Mouse (Mus musculus) layer of hippocampus, postnatal 14 days (tissue): ENCODE data around the gene Fryl. TPM values are rescaled to one million over a fixed set of nuclear protein-coding genes. Genes with fewer than 3 reads are reported as not detected.

Experiments used
- DNase-seq, 2 experiments: peaks; one replicate each; pipeline ENCODE4 v3.0.0; 2021 to 2022; ENCODE audit warnings: low spot score in 2 of 2, mixed read lengths in 1 of 2
- total RNA-seq, 2 experiments: library from RNA; stranded (reverse); gene quantifications; 2 replicates each; pipeline ENCODE4 v1.2.3; 2021

Fryl gene
- total RNA-seq, 2 experiments from 2014 or later: 68.4 to 72.2 TPM

- DNase-seq: no peak
Observed at GRCm38 (mm10) chr5:73119969-73120725, 136.3 kb downstream of the Fryl start.

GRCm38 (mm10) chr5:73119524-73119923, 136.9 kb downstream of the Fryl start:
- no peak for DNase-seq

DNA sequence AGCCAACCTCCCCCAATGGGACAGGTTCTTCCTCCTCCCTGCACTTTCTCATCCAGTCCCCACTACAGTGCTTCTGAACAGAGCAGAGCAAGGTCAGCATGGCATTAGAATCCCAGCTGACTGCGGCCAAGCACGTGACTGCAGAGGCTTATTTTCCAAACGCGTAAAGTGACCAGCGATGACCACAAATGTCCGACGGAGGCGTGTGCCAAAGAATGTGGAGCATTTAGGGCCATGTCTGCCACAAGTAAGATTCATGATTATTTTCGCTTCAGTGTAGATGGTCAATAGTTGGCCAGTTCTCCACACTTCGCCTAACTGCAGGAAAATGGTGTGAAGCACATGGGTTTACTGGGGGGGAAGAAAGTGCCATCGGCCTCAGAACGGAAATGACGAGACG, 137.6 kb downstream of the Fryl start:
- DNase-seq: no peak

DNA sequence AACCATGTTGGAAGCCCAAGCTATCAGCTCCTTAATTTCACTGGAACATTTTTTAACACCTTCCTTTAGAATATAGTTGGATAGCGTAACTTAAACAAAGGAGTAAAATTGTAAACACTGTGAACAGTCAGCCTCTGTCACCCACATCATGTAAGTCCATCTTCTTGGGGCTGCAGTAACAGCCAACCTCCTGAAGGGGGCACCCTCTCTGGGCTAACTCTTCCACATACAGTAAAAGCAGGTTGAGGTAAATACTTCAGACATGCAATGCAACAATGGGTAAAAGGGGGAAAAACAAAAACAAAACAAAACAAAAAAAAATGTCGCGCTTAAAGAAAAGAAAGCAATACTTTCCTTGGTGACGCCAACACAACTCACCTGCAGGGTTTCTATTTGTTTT, 141.5 kb downstream of the Fryl start:
- DNase-seq: no peak

- DNase-seq: no peak
Observed at GRCm38 (mm10) chr5:73112331-73112730, 144.1 kb downstream of the Fryl start.

DNA sequence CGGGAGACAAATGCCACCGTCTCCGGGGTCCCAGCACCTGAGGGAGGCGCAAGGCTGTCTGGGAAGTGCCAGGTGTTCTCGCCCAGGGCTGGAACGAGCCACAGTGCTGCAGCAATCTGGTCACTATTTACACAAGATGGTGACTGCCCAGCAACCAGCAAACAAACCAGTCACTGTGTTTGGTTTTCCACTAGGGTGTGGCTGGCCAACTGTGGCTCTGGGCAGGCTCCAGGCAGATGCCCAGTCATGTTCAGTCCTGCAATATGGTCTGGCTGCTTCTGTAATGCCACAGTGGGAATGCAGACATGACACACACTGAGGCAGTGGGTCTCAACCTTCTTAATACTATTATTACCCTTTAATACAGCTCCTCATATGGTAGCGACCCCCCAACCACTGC, 152.8 kb downstream of the Fryl start:
- no peak for DNase-seq

DNA sequence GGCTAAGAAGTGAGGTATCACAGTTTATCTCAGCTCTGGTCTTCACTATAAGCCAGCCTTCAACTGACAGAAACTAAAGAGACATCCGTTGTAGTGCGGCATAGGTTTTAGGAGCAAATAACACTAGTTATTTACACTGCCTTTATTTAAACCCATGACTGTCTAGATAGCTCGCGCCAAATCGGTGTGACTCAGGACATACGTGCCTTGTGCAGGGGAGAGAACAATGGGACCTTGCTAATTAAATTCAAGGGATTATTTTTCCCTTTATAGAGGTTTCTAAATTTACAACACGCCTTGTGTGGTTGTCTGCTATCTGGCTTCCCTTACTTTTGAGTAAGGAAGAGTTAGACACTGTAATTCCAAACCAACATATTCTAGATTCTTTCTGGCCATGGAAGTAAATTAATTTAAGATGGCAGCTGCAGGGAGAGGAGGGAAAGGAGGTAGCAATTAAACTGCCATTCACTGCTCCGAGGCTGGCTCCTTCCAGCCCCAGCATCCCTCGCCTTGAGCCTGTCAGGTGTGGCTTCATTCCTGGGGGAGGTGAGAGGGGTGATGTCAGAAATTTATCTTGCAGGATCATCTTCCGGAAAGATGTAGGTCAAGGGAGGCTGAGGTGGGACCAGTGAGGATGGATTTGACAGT, 154.0 kb downstream of the Fryl start:
- no peak for DNase-seq

GRCm38 (mm10) chr5:73092236-73092635, 164.2 kb downstream of the Fryl start:
- no peak for DNase-seq

DNA sequence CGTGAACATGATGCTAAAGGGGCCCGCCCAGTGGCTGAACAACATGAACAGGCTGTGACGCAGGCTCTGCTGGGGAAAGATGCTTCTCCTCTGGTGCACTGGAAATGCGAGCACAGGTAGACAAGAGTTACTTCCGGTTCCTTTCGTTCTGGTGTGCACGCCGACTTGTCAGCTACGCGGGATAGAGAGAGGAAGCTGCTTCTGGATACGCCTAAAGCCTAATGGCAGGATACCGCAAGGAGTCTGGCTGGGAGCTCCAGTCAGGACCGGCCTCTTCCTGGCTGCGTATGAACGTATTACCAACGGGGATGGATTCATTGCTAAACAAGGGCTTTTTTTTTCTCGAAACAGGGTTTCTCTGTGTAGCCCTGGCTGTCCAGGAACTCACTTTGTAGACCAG, 167.3 kb downstream of the Fryl start:
- no peak for DNase-seq

GRCm38 (mm10) chr5:73081496-73081895, 174.9 kb downstream of the Fryl start:
- no peak for DNase-seq

DNA sequence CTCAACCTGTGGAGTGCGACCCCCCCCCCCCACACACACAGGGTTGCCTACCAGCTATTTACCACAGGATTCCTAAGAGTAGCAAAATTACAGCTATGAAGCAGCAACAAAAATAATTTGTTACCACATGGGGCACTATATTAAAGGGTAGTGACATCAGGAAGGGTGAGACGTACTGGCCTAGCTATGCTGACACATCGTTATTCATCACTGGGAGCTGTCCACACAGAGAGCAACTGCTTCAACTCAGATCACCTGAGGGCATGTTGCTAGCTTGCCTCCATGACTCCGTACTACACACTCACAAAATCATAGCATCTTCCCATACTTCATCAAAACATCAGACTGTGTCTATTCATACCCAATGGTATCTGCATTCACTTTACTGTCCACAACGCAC, 176.6 kb downstream of the Fryl start:
- DNase-seq: no peak

DNA sequence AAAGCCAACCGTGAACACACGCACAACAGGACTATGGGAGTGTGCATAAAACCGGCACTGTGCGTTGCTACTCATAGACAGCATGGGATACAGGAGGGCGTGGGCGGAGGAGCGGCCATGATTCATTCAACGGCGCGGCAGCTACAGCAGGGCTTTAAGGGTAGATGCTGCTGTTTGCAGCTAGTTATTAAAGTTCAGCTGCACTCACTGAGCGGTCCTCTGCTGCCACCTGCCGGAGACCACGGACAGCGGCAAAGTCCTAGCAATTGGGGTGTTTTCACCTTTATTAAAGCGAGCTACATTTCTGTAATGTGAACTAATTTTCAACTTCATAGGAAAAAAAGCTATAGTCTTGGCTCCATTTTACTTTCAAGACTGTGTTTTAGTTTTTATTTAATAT, 185.1 kb downstream of the Fryl start:
- peak; percentile 71 to 84 for DNase-seq

- no peak for DNase-seq
Observed at GRCm38 (mm10) chr5:73066946-73067345, 189.5 kb downstream of the Fryl start.

- DNase-seq: no peak
Observed at GRCm38 (mm10) chr5:73063768-73064669, 192.4 kb downstream of the Fryl start.

- peak in 1 of 2 experiments; percentile 42 for DNase-seq
Observed at GRCm38 (mm10) chr5:73061506-73062155, 194.8 kb downstream of the Fryl start.

DNA sequence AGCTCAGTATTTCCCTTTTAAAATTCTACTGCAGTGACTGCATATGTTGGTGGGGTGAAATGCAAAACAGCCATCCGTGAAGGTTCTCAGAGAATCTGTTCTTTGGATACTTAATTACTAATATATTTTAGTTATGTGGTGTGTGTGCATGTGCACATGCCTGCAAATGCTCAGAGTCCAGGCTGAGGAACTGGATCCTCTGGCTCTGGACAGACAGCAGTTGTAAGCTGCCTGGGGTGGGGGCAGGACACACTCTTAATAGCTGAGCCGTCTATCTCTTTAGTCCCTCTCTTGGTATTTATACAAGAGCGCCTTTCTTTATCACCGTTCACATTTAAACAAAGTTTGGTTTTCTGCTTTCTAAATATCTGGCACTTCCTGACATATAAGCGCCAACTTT, 199.5 kb downstream of the Fryl start:
- no peak for DNase-seq

- no peak for DNase-seq
Observed at GRCm38 (mm10) chr5:73056457-73056856, 200.0 kb downstream of the Fryl start.

GRCm38 (mm10) chr5:73053933-73054332, 202.5 kb downstream of the Fryl start:
- DNase-seq: no peak

DNA sequence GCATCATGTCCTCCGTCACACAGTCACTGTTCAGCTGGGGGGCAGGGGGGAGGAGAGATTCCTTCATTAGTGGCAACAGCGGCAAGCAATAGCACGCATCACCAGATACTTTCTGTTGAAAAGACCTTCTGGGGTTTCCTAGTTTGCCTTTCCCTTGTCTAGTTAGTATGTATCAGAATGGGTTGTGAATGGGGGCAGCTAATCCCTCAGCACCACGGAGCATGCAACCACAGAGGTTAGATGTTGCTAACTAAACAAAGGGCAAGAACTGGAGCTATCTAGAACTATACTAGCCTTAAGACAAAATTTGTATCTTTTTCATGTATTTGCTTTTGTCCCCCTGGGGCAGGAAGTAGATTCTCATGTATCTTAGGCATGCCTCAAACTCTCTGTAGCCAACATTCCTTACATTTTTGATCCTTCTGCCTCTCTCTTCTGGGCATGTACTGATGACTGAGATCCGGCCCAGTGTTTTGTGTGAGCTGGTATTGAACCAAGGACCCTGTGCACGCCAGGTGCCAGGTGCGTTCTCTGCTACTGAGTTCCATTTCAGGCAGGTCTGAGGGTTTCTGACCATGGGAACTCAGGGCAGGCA, 208.7 kb downstream of the Fryl start:
- no peak for DNase-seq

- no peak for DNase-seq
Observed at GRCm38 (mm10) chr5:73044055-73044454, 212.4 kb downstream of the Fryl start.

- DNase-seq: no peak
Observed at GRCm38 (mm10) chr5:73032481-73032880, 223.9 kb downstream of the Fryl start.
